Mouse (Mus musculus): ENCODE measurements around the gene Mrgprx1. TPM values are rescaled to one million over a fixed set of nuclear protein-coding genes. Genes with fewer than 3 reads are reported as not detected.

Mrgprx1 gene
- polyA plus RNA-seq, 1 experiment from 2014 or later, result not detected

Other genes starting within 250 kb of the Mrgprx1 start
- gene Mrgpra4, start 45.5 kb downstream of the Mrgprx1 start, polyA plus RNA-seq (2014; fragmentation: Nextera tagmentation; extraction: Ambion mirVana), result not detected in 2 replicates
- gene Mrgprb5, start 141.4 kb upstream of the Mrgprx1 start, polyA plus RNA-seq (2014; fragmentation: Nextera tagmentation; extraction: Ambion mirVana), result not detected in 2 replicates
- gene Mrgprb4, start 171.7 kb upstream of the Mrgprx1 start, polyA plus RNA-seq (2014; fragmentation: Nextera tagmentation; extraction: Ambion mirVana), result not detected in 2 replicates